Mouse (Mus musculus) heart, postnatal 0 days (tissue): ENCODE measurements around the gene Gtpbp4.
"Not testable (repeated sequence)": the region's sequence is repeated elsewhere in the genome, so short reads cannot be mapped to it uniquely, and the experiment has no call there.

Source experiments
- CTCF ChIP-seq: IDR thresholded peaks from 2 replicates; pipeline ENCODE4 v1.5.1; 2016; ENCODE audit warnings: antibody characterized with exemption, control low read depth, low read depth
- EP300 ChIP-seq: IDR thresholded peaks from 2 replicates; pipeline ENCODE4 v1.6.1; 2016; ENCODE audit warnings: antibody characterized with exemption, low read depth

DNA sequence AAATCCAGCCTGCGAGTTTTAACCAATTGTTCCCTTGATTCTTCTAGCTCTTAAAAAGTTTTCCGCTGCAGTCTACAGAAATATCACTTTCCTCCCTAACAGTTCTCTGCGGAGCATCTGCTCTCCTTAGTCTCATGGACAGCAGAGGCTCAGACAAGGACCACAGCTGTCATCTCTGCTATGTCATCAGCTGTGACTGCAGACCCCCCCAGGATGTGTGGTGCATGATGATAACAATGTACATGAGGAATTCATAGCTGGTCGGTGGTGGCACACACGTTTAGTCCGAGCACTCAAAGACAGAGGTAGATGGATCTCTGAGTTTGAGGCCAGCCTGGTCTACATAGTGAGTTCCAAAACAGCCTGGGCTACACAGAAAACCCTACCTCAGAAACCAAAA is 36.3 kb downstream of the Gtpbp4 start:
- not testable (repeated sequence) for TF ChIP-seq CTCF, EP300
